Mouse (Mus musculus) kidney, adult 2 months (tissue): ENCODE results near the gene Adh6a. TPM values are rescaled to one million over a fixed set of nuclear protein-coding genes. Genes with fewer than 3 reads are reported as not detected.

Source experiments
- DNase-seq: peaks from one replicate; pipeline ENCODE4 v3.0.0; 2021
- H3K27ac ChIP-seq: fragments of 200-500 bp; 2 replicates; pipeline ENCODE4 v1.5.1; 2012; ENCODE audit warnings: low read depth, low read length, control low read depth, inconsistent platforms; ENCODE audit not compliant: insufficient read depth
- H3K27me3 ChIP-seq: fragments of 200-500 bp; replicated peaks from 2 replicates; pipeline ENCODE4 v1.6.1; 2012; ENCODE audit warnings: mild to moderate bottlenecking, moderate library complexity, low read length, inconsistent platforms; ENCODE audit not compliant: control insufficient read depth, insufficient read depth
- H3K36me3 ChIP-seq: fragments of 200-500 bp; 2 replicates; pipeline ENCODE4 v1.6.1; 2012; ENCODE audit warnings: mild to moderate bottlenecking, moderate library complexity, low read length, inconsistent platforms; ENCODE audit not compliant: control insufficient read depth, insufficient read depth
- H3K4me1 ChIP-seq: fragments of 200-500 bp; 2 replicates; pipeline ENCODE4 v1.6.1; 2011; ENCODE audit warnings: low read length; ENCODE audit not compliant: control insufficient read depth, insufficient read depth
- H3K4me3 ChIP-seq: fragments of 200-500 bp; 2 replicates; pipeline ENCODE4 v1.5.1; 2011; ENCODE audit warnings: mild to moderate bottlenecking, low read depth, low read length, control low read depth; ENCODE audit not compliant: insufficient read depth
- CTCF ChIP-seq: fragments of 200-500 bp; conservative IDR thresholded peaks from 2 replicates; pipeline ENCODE4 v1.5.1; 2011; ENCODE audit warnings: low read depth, mild to moderate bottlenecking, control low read depth, low read length, moderate library complexity, mixed read lengths; ENCODE audit not compliant: insufficient read depth, insufficient read length
- POLR2A ChIP-seq: fragments of 200-500 bp; IDR thresholded peaks from one replicate; pipeline ENCODE4 v1.6.1; 2011; ENCODE audit warnings: low read depth, low read length, control low read depth
- WGBS: fragments of 180-500 bp; shearing (Covaris S2); methylation state at CpG from one replicate; pipeline ENCODE4 v1.1.7; 2018; 5-methylcytosine and 5-hydroxymethylcytosine counted together
- polyA plus RNA-seq: library from polyadenylated mRNA; depleted of rRNA; stranded (reverse); fragments of >200 nt; gene quantifications from 2 replicates; pipeline ENCODE4 v1.2.3, GENCODE M21; 2012; rRNA removed

Adh6a gene
- 0.07 and 0.23 TPM in 2 replicates for polyA plus RNA-seq

- H3K4me1 ChIP-seq: no peaks in the 10 kb centered on the region
- H3K27me3 ChIP-seq: no peaks in the 10 kb centered on the region
- no peak for TF ChIP-seq POLR2A
- no peak for TF ChIP-seq CTCF
- no peak within 1 kb of the TSS for H3K27ac ChIP-seq
- 81% methylated on average over 5 of the region's 5 CpGs for WGBS
- H3K4me3 ChIP-seq: no peak within 1 kb of the TSS
- no peak for DNase-seq
- H3K36me3 ChIP-seq: no peaks in the 10 kb centered on the region
These were observed at the start of gene Adh6a for GRCm38 (mm10) chr3:138312965-138313364. TSS of gene Adh6a (plus strand) at chr3:138313286.

GRCm38 (mm10) chr3:138264648-138265047 is 48.4 kb upstream of the Adh6a start:
- Histone ChIP-seq H3K27ac (no peak overlapping the region), H3K27me3 (no peaks in the 10 kb centered on the region), H3K36me3 (no peaks in the 10 kb centered on the region), H3K4me3 (no peak overlapping the region), H3K4me1 (no peaks in the 10 kb centered on the region)
- WGBS: 69% methylated on average over 3 of the region's 3 CpGs
- no peak for DNase-seq
- TF ChIP-seq CTCF (no peak), POLR2A (no peak)

- Histone ChIP-seq H3K4me3 (no peak overlapping the region), H3K27me3 (no peaks in the 10 kb centered on the region), H3K27ac (no peak overlapping the region), H3K36me3 (no peaks in the 10 kb centered on the region), H3K4me1 (peaks cover 3% of the 10 kb centered on the region; the same call in 1 of the 2 replicates)
- no peak for TF ChIP-seq CTCF
- no peak for TF ChIP-seq POLR2A
- no peak for DNase-seq
- WGBS: 37% methylated on average over 1 of the region's 1 CpGs
These were observed 42.6 kb upstream of the Adh6a start for GRCm38 (mm10) chr3:138270507-138270906.

- no peaks in the 10 kb centered on the region for H3K36me3 ChIP-seq
- TF ChIP-seq CTCF (no peak), POLR2A (no peak)
- 80% methylated on average over 2 of the region's 2 CpGs for WGBS
- H3K27me3 ChIP-seq: no peaks in the 10 kb centered on the region
- DNase-seq: no peak
- H3K4me3 ChIP-seq: no peak overlapping the region
- peaks cover 3% of the 10 kb centered on the region; the same call in 1 of the 2 replicates for H3K4me1 ChIP-seq
- H3K27ac ChIP-seq: no peak overlapping the region
These were observed 41.8 kb upstream of the Adh6a start for GRCm38 (mm10) chr3:138271297-138271696.

- TF ChIP-seq POLR2A: no peak
- TF ChIP-seq CTCF: no peak
These were observed 40.0 kb upstream of the Adh6a start for GRCm38 (mm10) chr3:138273080-138273479.

GRCm38 (mm10) chr3:138275100-138275499 is 38.0 kb upstream of the Adh6a start:
- Histone ChIP-seq H3K27ac (no peak overlapping the region; the same call in 1 of the 2 replicates), H3K27me3 (no peaks in the 10 kb centered on the region), H3K4me3 (no peak overlapping the region), H3K36me3 (no peaks in the 10 kb centered on the region), H3K4me1 (peaks cover 3% of the 10 kb centered on the region; the same call in 1 of the 2 replicates)
- TF ChIP-seq POLR2A (no peak), CTCF (no peak)
- WGBS: 28% methylated on average over 3 of the region's 3 CpGs
- peak; percentile 56 for DNase-seq

More at GRCm38 (mm10) chr3:138273080-138273479, 40.0 kb upstream of the Adh6a start:
- no peak for DNase-seq
- H3K36me3 ChIP-seq: no peaks in the 10 kb centered on the region
- H3K27ac ChIP-seq: no peak overlapping the region
- no peak overlapping the region for H3K4me3 ChIP-seq
- H3K4me1 ChIP-seq: peaks cover 3% of the 10 kb centered on the region; the same call in 1 of the 2 replicates
- WGBS: 67% methylated on average over 7 of the region's 7 CpGs
- H3K27me3 ChIP-seq: no peaks in the 10 kb centered on the region

- no peak for DNase-seq
- WGBS: 90% methylated on average over 9 of the region's 9 CpGs
- no peak for TF ChIP-seq CTCF
- TF ChIP-seq POLR2A: no peak
- no peak overlapping the region for H3K4me3 ChIP-seq
- peaks cover 9% of the 10 kb centered on the region; the same call in 1 of the 2 replicates for H3K4me1 ChIP-seq
- no peaks in the 10 kb centered on the region for H3K27me3 ChIP-seq
- H3K36me3 ChIP-seq: peaks cover 2% of the 10 kb centered on the region
- H3K27ac ChIP-seq: no peak overlapping the region
These were observed 30.5 kb upstream of the Adh6a start for GRCm38 (mm10) chr3:138282556-138282955.

GRCm38 (mm10) chr3:138283831-138284230 is 29.3 kb upstream of the Adh6a start:
- H3K4me3 ChIP-seq: no peak overlapping the region
- no peak overlapping the region for H3K27ac ChIP-seq
- H3K27me3 ChIP-seq: no peaks in the 10 kb centered on the region
- no peak for DNase-seq
- H3K36me3 ChIP-seq: peaks cover 6% of the 10 kb centered on the region
- 100% methylated on average over 1 of the region's 1 CpGs for WGBS
- no peak for TF ChIP-seq CTCF
- no peak for TF ChIP-seq POLR2A
- H3K4me1 ChIP-seq: peaks cover 9% of the 10 kb centered on the region; the same call in 1 of the 2 replicates
